Mouse (Mus musculus) stomach, postnatal 0 days (tissue): ENCODE measurements around the gene Platr17.
A peak's percentile ranks its signal among the peaks of the same experiment; 100 is the strongest.

Experiments used
- CTCF ChIP-seq: IDR thresholded peaks from 2 replicates; pipeline ENCODE4 v1.5.1; 2016; ENCODE audit warnings: antibody characterized with exemption, low read depth, mild to moderate bottlenecking, moderate library complexity
- EP300 ChIP-seq: optimal IDR thresholded peaks from 2 replicates; pipeline ENCODE3; 2016; ENCODE audit warnings: antibody characterized with exemption

GRCm38 (mm10) chr17:33929371-33930279 is 24.7 kb downstream of the Platr17 start, which contains the start of gene Rgl2:
- TF ChIP-seq CTCF (peak; percentile 51), EP300 (peak; percentile 48)
